Mouse (Mus musculus): ENCODE data around the gene S100a6.
A peak's percentile ranks its signal among the peaks of the same experiment; 100 is the strongest.

- TF ChIP-seq CTCF (IDR thresholded peaks at IDR 0.05; ENCODE audit: low read depth), result peak; percentile 72
- no peak for TF ChIP-seq EP300 (optimal IDR thresholded peaks at IDR 0.05)
Measured at GRCm38 (mm10) chr3:90639511-90640154, 27.0 kb downstream of the S100a6 start.

All from stomach, postnatal 0 days (tissue).